Mouse (Mus musculus): ENCODE results near the gene G3bp2.

G3bp2 gene

GRCm38 (mm10) chr5:92019960-92020359 is 63.6 kb downstream of the G3bp2 start:
- no peak for DNase-seq (ENCODE audit: extremely low read depth, low read depth)

GRCm38 (mm10) chr5:92011756-92012155 is 71.8 kb downstream of the G3bp2 start:
- DNase-seq (ENCODE audit: extremely low read depth, low read depth) = no peak

GRCm38 (mm10) chr5:92009827-92010226 is 73.7 kb downstream of the G3bp2 start:
- DNase-seq (ENCODE audit: extremely low read depth, low read depth) = no peak

- no peak for DNase-seq (ENCODE audit: extremely low read depth, low read depth)
Observed at GRCm38 (mm10) chr5:92003011-92003410, 80.5 kb downstream of the G3bp2 start.
